Mouse (Mus musculus): ENCODE results near the gene Tbc1d10a. TPM values are rescaled to one million over a fixed set of nuclear protein-coding genes. Genes with fewer than 3 reads are reported as not detected.
A peak's percentile ranks its signal among the peaks of the same experiment; 100 is the strongest.

The Tbc1d10a gene
- polyA plus RNA-seq, 1 experiment from 2014 or later = 37.4 TPM

DNA sequence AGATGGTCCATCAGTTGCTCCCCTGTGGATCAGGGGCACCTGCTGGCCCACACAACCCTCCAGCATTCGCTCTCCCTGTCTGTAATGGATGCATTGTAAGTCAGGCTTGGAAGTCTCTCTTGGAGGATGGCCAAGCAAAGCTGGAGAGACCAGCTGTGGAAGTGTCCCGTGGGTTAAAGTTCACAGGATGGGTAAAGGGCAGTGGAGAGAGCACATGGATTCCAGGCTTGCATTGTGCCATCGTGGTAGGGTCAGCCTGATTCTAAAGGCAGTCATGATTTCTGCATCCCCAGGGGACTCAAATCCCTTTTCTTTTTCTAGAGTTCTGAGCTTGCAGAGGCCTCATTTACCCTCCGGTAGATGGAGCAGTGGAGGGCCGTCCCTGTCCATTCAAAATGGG, 71.2 kb downstream of the Tbc1d10a start:
- no peak for DNase-seq (ENCODE audit: low spot score)
- H3K27ac ChIP-seq = no peak overlapping the region
- H3K36me3 ChIP-seq = no peaks in the 10 kb centered on the region
- no peak overlapping the region for H3K4me3 ChIP-seq
- WGBS = 84% methylated on average over 5 of the region's 5 CpGs
- 0 out of 2 replicates have a peak, but pooled peaks cover 7% of the 10 kb centered on the region for H3K27me3 ChIP-seq (ENCODE audit: low read depth, poor library complexity, severe bottlenecking)
- peaks cover 31% of the 10 kb centered on the region for H3K4me1 ChIP-seq
- no peaks in the 10 kb centered on the region for H3K9me3 ChIP-seq (replicated peaks)

- 0 out of 2 replicates have a peak overlapping the region, but pooled peaks have one; percentile 11 for H3K4me3 ChIP-seq
- no peaks in the 10 kb centered on the region for H3K9me3 ChIP-seq (replicated peaks)
- H3K27me3 ChIP-seq (ENCODE audit: low read depth, poor library complexity, severe bottlenecking) = peaks cover 11% of the 10 kb centered on the region; the same call in 1 of the 2 replicates
- 1% methylated on average over 7 of the region's 7 CpGs for WGBS
- H3K27ac ChIP-seq = no peak overlapping the region
- peaks cover 39% of the 10 kb centered on the region for H3K4me1 ChIP-seq
- DNase-seq (ENCODE audit: low spot score) = peak; percentile 89
- H3K36me3 ChIP-seq = no peaks in the 10 kb centered on the region
Measured at GRCm38 (mm10) chr11:4258657-4259082, 72.1 kb downstream of the Tbc1d10a start.

DNA sequence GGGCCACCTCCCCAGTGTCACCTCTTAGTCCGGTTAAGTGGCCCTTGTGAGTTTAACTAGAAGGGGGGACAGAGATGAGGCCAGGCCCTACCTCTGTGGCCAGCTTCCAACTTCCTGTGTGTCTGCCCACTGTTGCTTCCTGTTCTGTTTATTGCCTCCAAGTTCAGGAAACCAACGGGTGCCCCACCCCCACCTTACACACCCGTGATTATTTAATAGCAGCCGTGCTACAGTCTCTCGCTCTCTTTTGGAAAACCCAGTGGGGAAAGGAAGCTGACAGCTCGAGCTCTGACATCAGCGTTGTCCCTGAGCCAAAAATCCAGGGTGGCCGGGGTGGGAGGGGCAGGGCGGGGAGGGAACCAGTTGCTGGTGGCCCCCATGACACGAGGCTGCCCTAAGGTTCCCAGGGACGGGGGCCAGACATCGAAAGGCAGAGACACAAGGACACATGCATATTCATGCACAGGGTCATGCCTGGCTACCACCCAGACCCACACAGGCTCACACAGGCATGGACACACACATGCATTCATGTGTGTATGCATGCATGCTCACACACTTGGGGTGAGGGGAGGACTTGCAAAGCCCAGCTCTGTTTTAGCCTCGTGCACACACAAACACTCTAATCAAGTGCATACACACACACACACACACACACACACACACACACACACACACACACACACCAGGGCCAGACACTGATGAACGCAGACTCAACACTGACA, 74.0 kb downstream of the Tbc1d10a start:
- WGBS = 67% methylated on average over 14 of the region's 14 CpGs
- H3K4me1 ChIP-seq = peaks cover 44% of the 10 kb centered on the region
- no peaks in the 10 kb centered on the region for H3K9me3 ChIP-seq (replicated peaks)
- no peak for DNase-seq (ENCODE audit: low spot score)
- H3K27me3 ChIP-seq (ENCODE audit: low read depth, poor library complexity, severe bottlenecking) = peaks cover 30% of the 10 kb centered on the region
- H3K27ac ChIP-seq = peak overlapping the region; percentile 47; the same call in 1 of the 2 replicates
- no peaks in the 10 kb centered on the region for H3K36me3 ChIP-seq
- no peak overlapping the region for H3K4me3 ChIP-seq

DNA sequence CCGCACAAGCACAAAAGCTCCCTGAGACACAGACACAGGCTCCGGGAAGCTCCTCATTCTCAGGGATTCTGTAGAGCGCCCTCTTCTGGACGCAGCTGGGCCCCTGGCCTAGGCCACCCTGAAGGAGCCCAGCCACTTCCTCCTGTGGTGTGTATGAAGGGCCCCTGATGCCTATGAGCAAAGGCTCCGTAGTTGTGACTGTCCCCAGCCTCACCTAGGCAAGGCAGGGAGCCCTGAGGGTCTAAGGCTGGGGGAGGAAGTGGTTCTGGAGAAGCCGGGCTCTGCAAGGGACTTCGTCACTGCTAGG, 74.6 kb downstream of the Tbc1d10a start:
- no peak overlapping the region for H3K4me3 ChIP-seq
- H3K36me3 ChIP-seq = no peaks in the 10 kb centered on the region
- H3K9me3 ChIP-seq (replicated peaks) = no peaks in the 10 kb centered on the region
- 55% methylated on average over 7 of the region's 7 CpGs for WGBS
- peaks cover 48% of the 10 kb centered on the region for H3K4me1 ChIP-seq
- H3K27me3 ChIP-seq (ENCODE audit: low read depth, poor library complexity, severe bottlenecking) = peaks cover 35% of the 10 kb centered on the region
- peak; percentile 55 for DNase-seq (ENCODE audit: low spot score)
- H3K27ac ChIP-seq = peak overlapping the region; percentile 32

DNA sequence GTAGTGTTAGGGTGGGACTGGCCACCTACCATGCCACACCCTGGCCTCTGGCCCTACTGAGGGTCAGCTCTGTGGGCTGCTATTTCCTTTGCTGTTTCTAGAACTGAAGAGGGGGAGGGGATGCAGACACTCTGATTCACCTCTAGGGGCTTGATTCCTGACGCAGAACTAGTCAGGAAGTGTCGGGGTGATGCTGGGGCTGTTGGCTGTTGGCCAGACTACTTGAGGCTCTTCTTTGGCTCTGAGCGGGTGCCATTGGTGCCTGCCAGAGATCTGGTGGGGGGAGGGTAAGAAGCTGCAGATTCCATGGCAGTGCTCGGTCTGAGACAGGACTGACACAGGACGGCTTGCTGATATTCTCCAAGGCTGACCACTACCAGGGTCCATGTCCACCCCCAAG, 75.4 kb downstream of the Tbc1d10a start:
- Histone ChIP-seq H3K9me3 (replicated peaks) (no peaks in the 10 kb centered on the region), H3K27me3 (ENCODE audit: low read depth, poor library complexity, severe bottlenecking) (peaks cover 43% of the 10 kb centered on the region), H3K4me3 (no peak overlapping the region), H3K4me1 (peaks cover 56% of the 10 kb centered on the region), H3K36me3 (no peaks in the 10 kb centered on the region), H3K27ac (no peak overlapping the region)
- WGBS = 53% methylated on average over 5 of the region's 5 CpGs
- DNase-seq (ENCODE audit: low spot score) = peak; percentile 31

DNA sequence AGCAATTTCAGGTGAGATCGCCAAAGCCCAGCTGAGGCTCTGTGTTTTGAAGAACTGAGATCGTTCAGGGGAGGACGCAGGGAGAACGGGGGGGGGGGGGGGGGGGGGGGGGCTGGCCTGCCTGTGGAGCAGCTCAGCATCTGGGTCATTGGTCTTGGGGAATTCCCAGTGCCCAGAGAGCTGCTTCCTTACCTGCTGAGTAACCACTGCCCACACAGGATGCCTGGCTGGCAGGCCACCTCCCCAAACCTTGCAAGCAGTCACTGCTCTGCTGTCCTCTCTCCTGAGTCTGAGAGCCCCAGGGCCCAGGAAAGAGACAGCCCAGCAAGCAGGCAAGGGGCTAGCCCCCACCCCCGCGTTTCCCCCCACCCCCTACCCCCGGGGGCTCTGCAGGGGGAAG, 76.3 kb downstream of the Tbc1d10a start:
- peaks cover 61% of the 10 kb centered on the region for H3K4me1 ChIP-seq
- peak; percentile 31 for DNase-seq (ENCODE audit: low spot score)

DNA sequence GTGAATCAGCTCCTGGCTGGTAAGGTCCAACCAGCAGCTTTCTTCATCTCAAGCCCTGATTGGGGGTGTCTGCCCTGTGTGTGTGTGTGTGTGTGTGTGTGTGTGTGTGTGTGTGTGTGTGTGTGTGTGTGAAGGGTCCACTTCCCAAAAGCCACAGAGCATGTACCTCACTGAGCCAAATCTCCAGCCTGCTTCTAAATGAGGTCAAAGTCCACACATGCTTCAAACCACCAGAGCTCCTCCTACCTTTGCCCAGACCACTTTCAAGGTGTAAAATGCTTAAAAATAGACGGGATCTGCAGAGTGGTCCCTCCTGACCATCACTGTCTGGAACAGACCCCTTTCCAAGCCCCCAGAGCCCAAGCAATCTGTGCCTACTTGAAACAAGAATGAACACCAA, 76.7 kb downstream of the Tbc1d10a start:
- Histone ChIP-seq H3K4me1 (peaks cover 61% of the 10 kb centered on the region), H3K27ac (peak overlapping the region; percentile 12; the same call in 1 of the 2 replicates), H3K36me3 (no peaks in the 10 kb centered on the region), H3K4me3 (no peak overlapping the region), H3K27me3 (ENCODE audit: low read depth, poor library complexity, severe bottlenecking) (peaks cover 57% of the 10 kb centered on the region), H3K9me3 (replicated peaks) (no peaks in the 10 kb centered on the region)
- 26% methylated on average over 1 of the region's 1 CpGs for WGBS
- DNase-seq (ENCODE audit: low spot score) = peak; percentile 30

More for the DNA sequence above, 76.3 kb downstream of the Tbc1d10a start:
- peak overlapping the region; percentile 12; the same call in 1 of the 2 replicates for H3K27ac ChIP-seq
- H3K9me3 ChIP-seq (replicated peaks) = no peaks in the 10 kb centered on the region
- 18% methylated on average over 7 of the region's 7 CpGs for WGBS
- no peak overlapping the region for H3K4me3 ChIP-seq
- H3K36me3 ChIP-seq = no peaks in the 10 kb centered on the region
- H3K27me3 ChIP-seq (ENCODE audit: low read depth, poor library complexity, severe bottlenecking) = peaks cover 52% of the 10 kb centered on the region

DNA sequence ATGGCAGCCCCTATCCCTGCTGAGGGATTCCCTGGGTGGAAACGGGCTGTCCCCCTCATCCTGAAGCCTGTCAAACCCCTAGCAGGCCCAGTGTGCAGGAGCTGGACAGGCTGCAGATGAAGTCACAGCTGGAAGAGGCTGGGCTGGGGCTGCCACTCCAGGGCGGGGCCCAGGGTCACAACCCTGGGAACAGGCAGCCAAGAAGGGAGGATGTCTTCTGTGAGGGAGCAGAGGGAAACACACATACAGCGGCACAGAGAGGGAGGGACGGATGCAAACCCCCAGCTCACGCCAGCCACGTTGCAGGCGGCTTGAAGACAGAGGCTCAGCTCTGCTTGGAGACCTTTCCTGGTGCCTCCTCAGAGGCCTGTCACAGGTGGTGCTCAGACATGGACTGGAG, 77.5 kb downstream of the Tbc1d10a start:
- no peak for DNase-seq (ENCODE audit: low spot score)
- WGBS = 74% methylated on average over 7 of the region's 7 CpGs
- peaks cover 64% of the 10 kb centered on the region for H3K27me3 ChIP-seq (ENCODE audit: low read depth, poor library complexity, severe bottlenecking)
- H3K36me3 ChIP-seq = no peaks in the 10 kb centered on the region
- H3K9me3 ChIP-seq (replicated peaks) = no peaks in the 10 kb centered on the region
- no peak overlapping the region for H3K4me3 ChIP-seq
- no peak overlapping the region for H3K27ac ChIP-seq
- peaks cover 57% of the 10 kb centered on the region for H3K4me1 ChIP-seq

Small RNA genes within 50 kb of the gene (microRNA-seq; reads per million reads assigned to microRNA genes)
- 3.5 reads per million, percentile 4 among the genes with 10 or more reads in this experiment for gene Mir3060

Other genes starting within 250 kb of the Tbc1d10a start
- gene Pes1, start 222.8 kb upstream of the Tbc1d10a start, polyA plus RNA-seq (2016; fragmentation: Nextera tagmentation; extraction: Ambion mirVana) = 106 and 115 TPM in 2 replicates
- gene 4930556J24Rik, start 210.0 kb upstream of the Tbc1d10a start, polyA plus RNA-seq (2016; fragmentation: Nextera tagmentation; extraction: Ambion mirVana) = 0.13 and 0.25 TPM in 2 replicates
- 0.55 and 1.8 TPM in 2 replicates for gene Gal3st1, start 203.2 kb upstream of the Tbc1d10a start, polyA plus RNA-seq (2016; fragmentation: Nextera tagmentation; extraction: Ambion mirVana)
- gene Sec14l4, start 155.3 kb upstream of the Tbc1d10a start, polyA plus RNA-seq (2016; fragmentation: Nextera tagmentation; extraction: Ambion mirVana) = 0.06 TPM in 1 of 2 replicates, not detected in the other
- gene Sec14l3, start 121.9 kb upstream of the Tbc1d10a start, polyA plus RNA-seq (2016; fragmentation: Nextera tagmentation; extraction: Ambion mirVana) = not detected in 2 replicates
- 12.5 and 16.2 TPM in 2 replicates for gene Mtfp1, start 91.3 kb upstream of the Tbc1d10a start, polyA plus RNA-seq (2016; fragmentation: Nextera tagmentation; extraction: Ambion mirVana)
- 1.5 and 2.7 TPM in 2 replicates for gene Sec14l2, start 63.4 kb upstream of the Tbc1d10a start, polyA plus RNA-seq (2016; fragmentation: Nextera tagmentation; extraction: Ambion mirVana)
- gene Rnf215, start 51.6 kb upstream of the Tbc1d10a start, polyA plus RNA-seq (2016; fragmentation: Nextera tagmentation; extraction: Ambion mirVana) = 16.3 and 23.3 TPM in 2 replicates
- 7.9 and 9.4 TPM in 2 replicates for gene Ccdc157, start 26.5 kb upstream of the Tbc1d10a start, polyA plus RNA-seq (2016; fragmentation: Nextera tagmentation; extraction: Ambion mirVana)
- gene Sf3a1, start 26.4 kb upstream of the Tbc1d10a start, polyA plus RNA-seq (2016; fragmentation: Nextera tagmentation; extraction: Ambion mirVana) = 101 and 105 TPM in 2 replicates
- gene Castor1, start 31.4 kb downstream of the Tbc1d10a start, polyA plus RNA-seq (2016; fragmentation: Nextera tagmentation; extraction: Ambion mirVana) = 1.8 and 2.1 TPM in 2 replicates
- gene Osm, start 49.6 kb downstream of the Tbc1d10a start, polyA plus RNA-seq (2016; fragmentation: Nextera tagmentation; extraction: Ambion mirVana) = not detected in 2 replicates
- gene Lif, start 70.8 kb downstream of the Tbc1d10a start, polyA plus RNA-seq (2016; fragmentation: Nextera tagmentation; extraction: Ambion mirVana) = 0.05 and 0.06 TPM in 2 replicates